In genomic region chr4:33119118-33119517, GRCm38 (mm10) we compare ENCODE assay signal across 8 mouse cellular contexts. TPM values are rescaled to one million over a fixed set of nuclear protein-coding genes. Genes with fewer than 3 reads are reported as not detected.
A peak's percentile ranks its signal among the peaks of the same experiment; 100 is the strongest.
DNase-seq lines count a peak whose midpoint lies in the region; TF ChIP-seq lines count a peak whose summit lies in the region.
"Not testable (repeated sequence)": the region's sequence is repeated elsewhere in the genome, so short reads cannot be mapped to it uniquely, and the experiment has no call there.

No protein-coding gene starts in this region.

- H3K4me3 ChIP-seq in embryonic fibroblast, embryonic 13.5 days (ENCODE audit: insufficient read depth, low read length): not testable (repeated sequence)

- not testable (repeated sequence) for H3K27ac ChIP-seq in embryonic fibroblast, embryonic 13.5 days (ENCODE audit: insufficient read depth, low read length)

- 0 out of 2 replicates have a peak, but pooled peaks have one; percentile 13 for TF ChIP-seq CTCF in embryonic fibroblast, embryonic 13.5 days (IDR thresholded peaks at IDR 0.05; ENCODE audit: borderline replicate concordance, insufficient read depth, low read length)

- H3K4me1 ChIP-seq in embryonic fibroblast, embryonic 13.5 days (ENCODE audit: control insufficient read depth, insufficient read depth, low read length): not testable (repeated sequence)

- not testable (repeated sequence) for TF ChIP-seq POLR2A in embryonic fibroblast, embryonic 13.5 days (IDR thresholded peaks at IDR 0.05; ENCODE audit: low read depth, low read length)

- DNase-seq in ES-CJ7 (ENCODE audit: low read depth, low spot score): peak; percentile 69
- DNase-seq in c-Kit-negative CD71-positive TER-119-positive erythroid progenitor cells, embryonic 14.5 days (ENCODE audit: low read depth, low spot score): peak; percentile 54
- DNase-seq in heart, adult 8-10 months (ENCODE audit: low spot score): peak; percentile 82
- peak; percentile 91 for DNase-seq in layer of hippocampus, adult 11-12 months (ENCODE audit: low spot score)
- DNase-seq in lung, adult 18-20 months: peak; percentile 34 to 62
- peak; percentile 79 for DNase-seq in retina, postnatal 1 day
- DNase-seq in thymus, postnatal 14 days: peak; percentile 84

RNA-seq across cellular contexts. Expression of gene Gabrr1, which starts 13.2 kb away (rescaled TPM):
- polyA plus RNA-seq in embryonic fibroblast, embryonic 13.5 days (2011; ENCODE audit: insufficient read length, low read depth, missing spikeins): not detected in 2 replicates
- total RNA-seq in heart, adult 8-10 months (2022): 1 to 10 TPM in 1 of 4 experiments, under 1 TPM in 3; 0.38 to 1.0 (median 0.62) TPM

RNA-seq across cellular contexts. Expression of gene Gabrr2, which starts 56.3 kb away (rescaled TPM):
- not detected in 2 replicates for polyA plus RNA-seq in embryonic fibroblast, embryonic 13.5 days (2011; ENCODE audit: insufficient read length, low read depth, missing spikeins)
- total RNA-seq in heart, adult 8-10 months (2022): 1 to 10 TPM; 1.8 to 2.6 (median 1.9) TPM
